Mouse (Mus musculus) lung, postnatal 0 days (tissue): ENCODE results near the gene Tyw1.

ENCODE experiments used
- CTCF ChIP-seq: IDR thresholded peaks from 2 replicates; pipeline ENCODE4 v1.5.1; 2016; ENCODE audit warnings: antibody characterized with exemption, mild to moderate bottlenecking
- EP300 ChIP-seq: IDR thresholded peaks from 2 replicates; pipeline ENCODE4 v1.6.1; 2016; ENCODE audit warnings: antibody characterized with exemption, mild to moderate bottlenecking, control low read depth

- TF ChIP-seq CTCF: peak; percentile 23; the same call in 1 of the 2 replicates
- no peak for TF ChIP-seq EP300
Measured at GRCm38 (mm10) chr5:130216781-130217180, 38.6 kb upstream of the Tyw1 start, which contains the start of gene Tmem248.
